Mouse (Mus musculus) cortical plate, adult 2 months (tissue): ENCODE results near the gene 1700022I11Rik. TPM values are rescaled to one million over a fixed set of nuclear protein-coding genes. Genes with fewer than 3 reads are reported as not detected.
"Not testable (repeated sequence)": the region's sequence is repeated elsewhere in the genome, so short reads cannot be mapped to it uniquely, and the experiment has no call there.

Experiments
- H3K27ac ChIP-seq: fragments of 200-500 bp; 2 replicates; pipeline ENCODE4 v1.5.1; 2012; ENCODE audit warnings: low read length, control low read depth, inconsistent platforms; ENCODE audit not compliant: insufficient read depth
- H3K4me1 ChIP-seq: fragments of 200-500 bp; 2 replicates; pipeline ENCODE4 v1.6.1; 2011; ENCODE audit warnings: low read length; ENCODE audit not compliant: control insufficient read depth, insufficient read depth
- H3K4me3 ChIP-seq: fragments of 200-500 bp; 2 replicates; pipeline ENCODE4 v1.5.1; 2011; ENCODE audit warnings: mild to moderate bottlenecking, low read length, control low read depth; ENCODE audit not compliant: insufficient read depth
- CTCF ChIP-seq: fragments of 200-500 bp; IDR thresholded peaks from 2 replicates; pipeline ENCODE4 v1.5.1; 2011; ENCODE audit warnings: mild to moderate bottlenecking, control low read depth, low read length; ENCODE audit not compliant: insufficient read depth; ENCODE audit errors: extremely low read depth
- POLR2A ChIP-seq: fragments of 200-500 bp; IDR thresholded peaks from 2 replicates; pipeline ENCODE4 v1.6.1; 2011; ENCODE audit warnings: mild to moderate bottlenecking, low read length, control low read depth; ENCODE audit not compliant: insufficient read depth; ENCODE audit errors: extremely low read depth
- polyA plus RNA-seq: library from polyadenylated mRNA; depleted of rRNA; stranded (reverse); fragments of >200 nt; gene quantifications from 2 replicates; pipeline ENCODE4 v1.2.3, GENCODE M21; 2012

The 1700022I11Rik gene
- polyA plus RNA-seq, 1 experiment = not detected

DNA sequence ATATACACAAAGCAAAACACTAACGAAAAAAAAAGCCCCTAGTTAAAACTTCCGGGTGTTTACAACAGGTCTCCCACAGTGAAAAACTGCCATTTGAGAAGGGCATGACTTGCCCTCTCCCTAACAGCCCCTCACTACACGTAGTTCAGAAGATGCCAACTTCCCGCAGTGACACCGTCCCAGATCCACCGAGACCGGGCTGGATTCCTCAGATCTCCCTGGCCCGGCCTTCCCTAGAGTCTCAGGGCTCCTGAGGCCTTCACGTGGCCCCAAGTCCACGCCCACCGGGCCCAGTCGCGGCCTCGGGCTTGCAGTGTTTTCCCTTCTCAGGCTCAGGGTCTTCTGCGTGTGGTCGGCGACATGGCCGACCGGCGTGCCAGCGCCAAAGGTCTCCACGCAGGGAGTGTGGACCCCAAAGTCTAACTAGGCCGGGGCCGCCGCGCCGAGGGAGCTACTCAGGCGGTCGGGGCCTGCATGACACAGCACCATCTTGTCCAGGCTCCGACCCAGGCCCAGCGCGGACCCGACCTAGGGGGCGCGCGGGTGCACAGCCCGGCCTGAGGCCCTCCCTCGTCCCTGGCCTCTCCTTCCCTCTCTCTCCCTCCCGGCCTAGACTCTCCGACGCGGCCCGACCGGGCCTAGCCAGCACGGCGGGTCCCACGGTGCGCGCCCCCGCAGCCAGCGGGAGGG, 30.2 kb downstream of the 1700022I11Rik start:
- peak overlapping the region; percentile 98 for H3K27ac ChIP-seq
- TF ChIP-seq POLR2A (no peak), CTCF (no peak)
- peaks cover 4% of the 10 kb centered on the region; the same call in 1 of the 2 replicates for H3K4me1 ChIP-seq
- H3K4me3 ChIP-seq = peak overlapping the region; percentile 92

DNA sequence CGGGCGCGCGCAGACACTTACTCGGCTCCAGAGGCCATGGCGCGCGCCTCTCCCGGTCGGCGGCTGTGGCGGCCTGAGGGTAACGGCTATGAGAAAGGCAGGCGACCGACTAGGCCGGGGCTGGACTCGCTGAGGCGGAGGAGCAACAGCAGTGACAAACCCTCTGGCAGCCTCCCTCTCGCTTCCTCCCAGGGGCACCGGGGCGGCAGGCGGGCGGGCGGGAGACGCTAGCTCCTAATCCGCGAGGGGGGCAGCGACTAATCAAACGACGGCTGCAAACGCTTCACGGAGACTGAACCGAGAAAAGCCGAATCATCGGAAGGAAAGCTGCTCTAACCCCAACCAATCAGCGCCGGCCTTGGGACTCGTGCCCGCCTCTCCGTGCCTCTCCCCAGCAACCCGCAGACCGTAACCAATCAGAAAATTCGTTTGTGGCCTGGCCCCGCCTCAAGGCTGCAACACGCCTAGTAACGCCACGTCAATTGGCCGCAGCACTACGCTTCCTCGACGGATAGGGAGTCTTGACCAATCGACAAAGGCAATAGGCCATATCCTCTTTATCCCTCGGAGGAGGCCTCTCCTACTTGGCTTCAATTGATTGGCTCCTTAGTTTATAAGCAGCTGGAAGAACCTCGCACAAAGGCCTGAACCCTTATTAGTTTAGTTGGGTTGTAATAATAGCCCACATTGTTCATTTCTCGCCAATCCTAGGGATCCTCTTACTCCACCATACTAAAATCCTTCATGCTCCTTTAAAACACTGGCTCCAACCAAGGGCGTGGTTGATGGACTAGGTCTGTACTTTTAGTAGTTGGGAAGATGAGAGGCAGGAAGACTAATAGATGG, 31.0 kb downstream of the 1700022I11Rik start, which contains the start of gene Vcp:
Gene Vcp, minus strand, starts transcription at position 367 of the 846 bp plus-strand sequence.
- H3K4me1 ChIP-seq = not testable (repeated sequence)
- peak within 1 kb of the TSS; percentile 98 for H3K27ac ChIP-seq
- TF ChIP-seq POLR2A = peak; percentile 55; the same call in 1 of the 2 replicates
- H3K4me3 ChIP-seq = peak within 1 kb of the TSS; percentile 92

DNA sequence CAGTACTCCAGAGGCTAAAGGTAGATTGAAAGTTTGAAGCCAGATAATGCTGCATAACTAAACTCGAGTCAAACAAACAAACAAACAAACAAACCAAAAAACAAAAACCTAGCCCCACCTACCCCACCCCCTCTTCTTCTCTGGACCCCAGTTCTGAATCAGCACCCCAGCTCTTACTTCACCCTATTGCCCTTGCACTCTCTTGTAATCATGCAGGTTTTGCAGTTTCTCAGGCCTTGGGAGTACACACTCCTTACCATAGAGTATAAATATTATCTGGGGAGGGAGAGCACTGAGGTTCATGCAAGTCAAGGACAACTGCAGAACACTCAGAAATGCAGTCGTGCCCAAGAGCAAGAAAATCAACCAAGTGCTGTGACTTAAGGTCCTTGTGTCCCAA, 31.9 kb downstream of the 1700022I11Rik start:
- Histone ChIP-seq H3K4me1 (peaks cover 4% of the 10 kb centered on the region; the same call in 1 of the 2 replicates), H3K4me3 (no peak overlapping the region), H3K27ac (no peak overlapping the region)
- TF ChIP-seq POLR2A (no peak), CTCF (no peak)

DNA sequence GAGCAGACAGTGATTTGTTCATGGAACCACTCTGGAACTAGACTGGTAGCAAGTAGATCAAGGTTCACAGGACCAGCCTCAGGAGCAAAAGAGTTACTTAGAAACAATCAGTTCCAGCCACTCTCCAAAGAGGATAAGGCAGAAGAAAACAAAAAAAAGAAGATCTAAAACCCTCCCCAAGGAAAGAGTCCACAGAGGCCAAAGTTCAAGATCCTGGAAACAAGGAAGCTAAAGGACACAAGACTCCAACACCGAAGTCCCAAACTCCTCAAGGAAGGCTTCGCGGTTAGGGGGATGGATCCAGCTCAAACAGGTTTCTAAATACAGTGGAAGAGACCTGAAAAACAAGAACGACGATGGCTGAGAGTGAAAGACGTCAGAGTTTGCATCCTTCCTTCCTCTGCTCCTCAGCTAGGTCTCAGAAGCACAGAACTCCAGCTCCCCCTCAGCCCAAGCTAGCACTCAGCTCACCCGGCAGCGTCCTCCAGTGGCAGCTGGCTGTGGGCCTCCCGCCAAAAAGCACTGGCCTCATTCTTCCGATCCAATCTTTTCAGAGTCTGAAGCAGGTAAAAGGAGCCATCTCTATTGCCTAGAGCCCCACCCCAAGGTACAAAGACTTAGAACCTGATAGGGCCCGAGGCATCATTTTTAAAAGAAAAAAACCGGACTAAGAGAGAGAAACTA, 33.5 kb downstream of the 1700022I11Rik start:
- no peak overlapping the region for H3K4me3 ChIP-seq
- TF ChIP-seq CTCF (no peak), POLR2A (no peak)
- H3K4me1 ChIP-seq = peaks cover 4% of the 10 kb centered on the region; the same call in 1 of the 2 replicates
- H3K27ac ChIP-seq = no peak overlapping the region

GRCm38 (mm10) chr4:43004951-43005350, 35.5 kb downstream of the 1700022I11Rik start:
- TF ChIP-seq CTCF = no peak
- no peak for TF ChIP-seq POLR2A
- Histone ChIP-seq H3K4me1 (peaks cover 3% of the 10 kb centered on the region; the same call in 1 of the 2 replicates), H3K27ac (0 out of 2 replicates have a peak overlapping the region, but pooled peaks have one; percentile 41), H3K4me3 (no peak overlapping the region)

- H3K4me3 ChIP-seq = no peak overlapping the region
- no peak for TF ChIP-seq POLR2A
- TF ChIP-seq CTCF = peak; percentile 29
Observed at GRCm38 (mm10) chr4:43005765-43006164, 36.4 kb downstream of the 1700022I11Rik start.

DNA sequence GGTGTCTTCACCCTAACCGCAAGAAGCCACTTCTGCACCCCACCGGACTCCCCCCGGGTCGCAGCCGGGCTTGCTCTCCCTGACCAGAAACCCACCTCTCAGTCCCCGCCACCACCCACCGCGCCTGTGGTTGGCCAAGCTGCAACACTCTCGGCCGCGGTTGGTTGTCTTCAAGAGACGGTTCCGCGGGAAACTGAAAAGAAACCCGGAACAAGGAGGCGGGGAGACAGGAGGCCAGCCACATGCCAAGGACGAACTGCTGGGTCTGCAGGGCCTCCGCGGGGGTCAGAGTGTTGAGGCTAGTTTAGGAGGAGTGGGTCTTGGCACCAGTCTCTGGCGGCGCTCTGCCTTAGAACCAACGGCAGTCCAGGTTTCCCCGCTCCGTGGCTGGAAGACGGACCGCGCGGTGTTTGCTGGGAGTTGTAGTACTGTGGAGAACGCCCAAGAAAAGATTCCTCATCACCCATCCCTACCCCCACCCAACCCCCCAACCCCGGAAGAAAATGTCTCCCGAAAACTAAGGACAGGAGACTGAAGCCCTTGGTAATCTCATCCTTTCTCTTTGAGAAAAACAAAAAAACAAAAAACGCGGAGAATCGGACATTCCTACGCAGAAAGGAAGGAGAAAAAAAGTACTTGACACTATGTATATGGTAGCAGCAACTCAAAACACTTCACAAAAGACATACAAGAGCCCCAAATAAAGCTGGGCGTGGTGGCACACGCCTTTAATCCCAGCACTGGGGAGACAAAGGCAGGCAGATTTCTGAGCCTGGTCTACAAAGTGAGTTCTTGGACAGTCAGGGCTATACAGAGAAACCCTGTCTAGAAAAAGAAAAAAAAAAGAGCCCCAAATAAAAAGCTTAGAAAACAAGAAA, 41.0 kb downstream of the 1700022I11Rik start, which contains the start of gene Fancg:
Gene Fancg, minus strand, starts transcription at position 346 of the 878 bp plus-strand sequence.
- no peak for TF ChIP-seq CTCF
- TF ChIP-seq POLR2A = no peak
- H3K4me1 ChIP-seq = peaks cover 3% of the 10 kb centered on the region; the same call in 1 of the 2 replicates
- H3K4me3 ChIP-seq = peak within 1 kb of the TSS; percentile 54
- H3K27ac ChIP-seq = no peak within 1 kb of the TSS

More at GRCm38 (mm10) chr4:43005765-43006164, 36.4 kb downstream of the 1700022I11Rik start:
- peaks cover 3% of the 10 kb centered on the region; the same call in 1 of the 2 replicates for H3K4me1 ChIP-seq
- H3K27ac ChIP-seq = no peak overlapping the region

DNA sequence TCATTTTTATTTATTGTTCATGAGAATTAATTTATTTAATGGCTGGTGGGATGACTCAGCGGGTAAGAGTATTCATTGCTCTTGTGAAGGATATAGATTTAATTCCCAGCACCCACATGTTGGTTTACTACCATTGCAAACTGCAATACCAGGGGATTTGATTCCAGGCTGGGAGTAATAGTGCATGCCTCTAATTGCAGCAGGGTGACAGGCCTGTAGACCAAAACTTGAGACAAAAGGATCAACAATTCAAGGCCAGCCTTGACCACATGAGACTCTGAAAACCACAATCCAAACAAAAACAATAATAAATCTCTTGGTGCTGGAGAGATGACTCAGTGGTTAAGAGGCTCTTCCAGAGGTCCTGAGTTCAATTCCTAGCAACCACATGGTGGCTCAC, 42.7 kb downstream of the 1700022I11Rik start:
- no peak for TF ChIP-seq POLR2A
- no peak for TF ChIP-seq CTCF
- no peak overlapping the region for H3K4me3 ChIP-seq
- H3K4me1 ChIP-seq = peaks cover 3% of the 10 kb centered on the region; the same call in 1 of the 2 replicates
- no peak overlapping the region for H3K27ac ChIP-seq
